Mouse (Mus musculus): ENCODE results near the gene H2afz. TPM values are rescaled to one million over a fixed set of nuclear protein-coding genes. Genes with fewer than 3 reads are reported as not detected.

The H2afz gene
- polyA plus RNA-seq, 1 experiment, result 2,509 TPM

GRCm38 (mm10) chr3:137861436-137861835, 2.9 kb upstream of the H2afz start:
- H3K27ac ChIP-seq (ENCODE audit: control insufficient read depth, insufficient read depth, low read length), result no peak overlapping the region
- H3K27me3 ChIP-seq (ENCODE audit: control insufficient read depth, insufficient read depth, low read length), result no peaks in the 10 kb centered on the region
- H3K36me3 ChIP-seq (ENCODE audit: control insufficient read depth, insufficient read depth, low read length), result no peaks in the 10 kb centered on the region
- no peak for DNase-seq
- H3K4me3 ChIP-seq (ENCODE audit: control insufficient read depth, insufficient read depth, low read length), result no peak overlapping the region
- H3K4me1 ChIP-seq (replicated peaks; ENCODE audit: control insufficient read depth, insufficient read depth, low read length), result no peaks in the 10 kb centered on the region
- TF ChIP-seq CTCF (IDR thresholded peaks at IDR 0.05; ENCODE audit: borderline replicate concordance, control insufficient read depth, extremely low read depth, insufficient read depth, low read length, poor library complexity) (no peak), POLR2A (IDR thresholded peaks at IDR 0.05; ENCODE audit: control insufficient read depth, extremely low read depth, insufficient read depth, low read length, poor library complexity) (no peak)
- WGBS, result 98% methylated on average over 4 of the region's 4 CpGs

- H3K27me3 ChIP-seq (ENCODE audit: control insufficient read depth, insufficient read depth, low read length), result no peaks in the 10 kb centered on the region
- 97% methylated on average over 3 of the region's 3 CpGs for WGBS
- DNase-seq, result no peak
- peaks cover 4% of the 10 kb centered on the region; the same call in 1 of the 2 replicates for H3K4me1 ChIP-seq (replicated peaks; ENCODE audit: control insufficient read depth, insufficient read depth, low read length)
- no peak overlapping the region for H3K4me3 ChIP-seq (ENCODE audit: control insufficient read depth, insufficient read depth, low read length)
- TF ChIP-seq CTCF (IDR thresholded peaks at IDR 0.05; ENCODE audit: borderline replicate concordance, control insufficient read depth, extremely low read depth, insufficient read depth, low read length, poor library complexity), result no peak
- TF ChIP-seq POLR2A (IDR thresholded peaks at IDR 0.05; ENCODE audit: control insufficient read depth, extremely low read depth, insufficient read depth, low read length, poor library complexity), result no peak
- H3K36me3 ChIP-seq (ENCODE audit: control insufficient read depth, insufficient read depth, low read length), result no peaks in the 10 kb centered on the region
- H3K27ac ChIP-seq (ENCODE audit: control insufficient read depth, insufficient read depth, low read length), result no peak overlapping the region
Measured at GRCm38 (mm10) chr3:137862600-137862999, 1.7 kb upstream of the H2afz start.

DNA sequence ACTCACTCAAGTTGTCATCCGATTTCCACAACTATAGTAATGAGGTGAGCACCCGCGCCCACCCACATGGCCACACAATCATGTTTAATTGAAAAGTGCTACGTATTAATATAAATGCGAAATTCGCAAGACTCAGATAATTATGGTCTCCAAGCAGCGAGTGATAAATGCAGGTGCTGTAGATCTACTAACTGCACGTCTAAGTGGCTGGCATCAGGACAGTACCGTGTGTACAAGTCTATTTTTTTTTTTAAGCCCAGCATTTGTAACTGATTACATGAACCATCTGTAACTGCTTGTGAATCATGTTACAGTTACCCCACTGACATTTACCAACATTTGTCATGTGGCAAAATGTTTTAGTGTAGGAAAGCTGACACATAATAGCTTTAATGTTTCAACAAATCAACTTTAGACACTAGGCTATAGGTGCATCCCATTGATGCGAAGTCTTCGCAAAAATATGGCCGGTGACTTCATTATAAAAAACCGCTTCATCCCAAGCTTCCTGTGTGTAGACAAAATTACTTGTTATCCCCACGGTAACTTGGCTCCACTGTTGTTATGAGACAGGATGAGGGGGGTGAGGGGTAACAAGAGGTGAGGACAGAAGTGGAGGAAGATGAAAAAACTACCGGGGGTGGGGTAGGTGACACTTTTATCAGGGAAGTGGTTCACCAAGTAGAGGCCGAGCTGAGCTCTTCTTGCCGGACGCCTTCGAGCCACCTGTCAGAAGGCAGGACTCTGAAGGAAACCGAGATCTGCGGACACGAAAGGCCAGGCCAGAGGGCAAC, 760 bp upstream of the H2afz start:
- Histone ChIP-seq H3K27me3 (ENCODE audit: control insufficient read depth, insufficient read depth, low read length) (no peaks in the 10 kb centered on the region), H3K4me3 (ENCODE audit: control insufficient read depth, insufficient read depth, low read length) (peak overlapping the region; percentile 53), H3K4me1 (replicated peaks; ENCODE audit: control insufficient read depth, insufficient read depth, low read length) (peaks cover 4% of the 10 kb centered on the region; the same call in 1 of the 2 replicates), H3K27ac (ENCODE audit: control insufficient read depth, insufficient read depth, low read length) (peak overlapping the region; percentile 67), H3K36me3 (ENCODE audit: control insufficient read depth, insufficient read depth, low read length) (no peaks in the 10 kb centered on the region)
- WGBS, result 36% methylated on average over 22 of the region's 22 CpGs
- no peak for TF ChIP-seq POLR2A (IDR thresholded peaks at IDR 0.05; ENCODE audit: control insufficient read depth, extremely low read depth, insufficient read depth, low read length, poor library complexity)
- TF ChIP-seq CTCF (IDR thresholded peaks at IDR 0.05; ENCODE audit: borderline replicate concordance, control insufficient read depth, extremely low read depth, insufficient read depth, low read length, poor library complexity), result no peak
- no peak for DNase-seq

- DNase-seq, result peak; percentile 87
- WGBS, result under 1% methylated on average over 74 of the region's 74 CpGs
- Histone ChIP-seq H3K27me3 (ENCODE audit: control insufficient read depth, insufficient read depth, low read length) (no peaks in the 10 kb centered on the region), H3K36me3 (ENCODE audit: control insufficient read depth, insufficient read depth, low read length) (no peaks in the 10 kb centered on the region), H3K4me3 (ENCODE audit: control insufficient read depth, insufficient read depth, low read length) (peak overlapping the region; percentile 98), H3K27ac (ENCODE audit: control insufficient read depth, insufficient read depth, low read length) (peak overlapping the region; percentile 67), H3K4me1 (replicated peaks; ENCODE audit: control insufficient read depth, insufficient read depth, low read length) (peaks cover 4% of the 10 kb centered on the region; the same call in 1 of the 2 replicates)
- peak; percentile 78 for TF ChIP-seq CTCF (IDR thresholded peaks at IDR 0.05; ENCODE audit: borderline replicate concordance, control insufficient read depth, extremely low read depth, insufficient read depth, low read length, poor library complexity)
- TF ChIP-seq POLR2A (IDR thresholded peaks at IDR 0.05; ENCODE audit: control insufficient read depth, extremely low read depth, insufficient read depth, low read length, poor library complexity), result no peak
Measured at GRCm38 (mm10) chr3:137864988-137865982, 998 bp downstream of the H2afz start.

GRCm38 (mm10) chr3:137867133-137867436, 2.8 kb downstream of the H2afz start:
- peaks cover 6% of the 10 kb centered on the region; the same call in 1 of the 2 replicates for H3K4me1 ChIP-seq (replicated peaks; ENCODE audit: control insufficient read depth, insufficient read depth, low read length)

More at GRCm38 (mm10) chr3:137867133-137867436, 2.8 kb downstream of the H2afz start:
- Histone ChIP-seq H3K27me3 (ENCODE audit: control insufficient read depth, insufficient read depth, low read length) (no peaks in the 10 kb centered on the region), H3K4me3 (ENCODE audit: control insufficient read depth, insufficient read depth, low read length) (peak overlapping the region; percentile 73), H3K36me3 (ENCODE audit: control insufficient read depth, insufficient read depth, low read length) (no peaks in the 10 kb centered on the region), H3K27ac (ENCODE audit: control insufficient read depth, insufficient read depth, low read length) (peak overlapping the region; percentile 58; the same call in 1 of the 2 replicates)
- no peak for DNase-seq
- TF ChIP-seq CTCF (IDR thresholded peaks at IDR 0.05; ENCODE audit: borderline replicate concordance, control insufficient read depth, extremely low read depth, insufficient read depth, low read length, poor library complexity) (no peak), POLR2A (IDR thresholded peaks at IDR 0.05; ENCODE audit: control insufficient read depth, extremely low read depth, insufficient read depth, low read length, poor library complexity) (no peak)
- 2% methylated on average over 2 of the region's 2 CpGs for WGBS
